Mouse (Mus musculus) embryonic facial prominence, embryonic 13.5 days (tissue): ENCODE data around the gene Ggt6. TPM values are rescaled to one million over a fixed set of nuclear protein-coding genes. Genes with fewer than 3 reads are reported as not detected.

ENCODE experiments used
- ATAC-seq: fragments of 200-750 bp; cut with Nextera tagmentation; 2 replicates; pipeline ENCODE4 v1.8.0; 2017; ENCODE audit warnings: low read depth; ENCODE audit not compliant: insufficient number of reproducible peaks, insufficient read depth, low FRiP score, low TSS enrichment
- H3K27ac ChIP-seq: fragments of 300-500 bp; sonication (generic); 2 replicates; pipeline ENCODE4 v1.5.1; 2015; ENCODE audit warnings: moderate library complexity, mild to moderate bottlenecking, inconsistent platforms
- H3K27me3 ChIP-seq: fragments of 300-500 bp; sonication (generic); 2 replicates; pipeline ENCODE4 v1.6.1; 2015; ENCODE audit warnings: mild to moderate bottlenecking, inconsistent platforms
- H3K36me3 ChIP-seq: fragments of 300-500 bp; sonication (generic); 2 replicates; pipeline ENCODE4 v1.6.1; 2015; ENCODE audit warnings: mild to moderate bottlenecking, inconsistent platforms
- H3K4me1 ChIP-seq: fragments of 300-500 bp; sonication (generic); 2 replicates; pipeline ENCODE4 v1.6.1; 2015; ENCODE audit warnings: inconsistent platforms
- H3K4me2 ChIP-seq: fragments of 300-500 bp; sonication (generic); 2 replicates; pipeline ENCODE4 v1.6.1; 2015; ENCODE audit warnings: moderate library complexity, mild to moderate bottlenecking, inconsistent platforms
- H3K4me3 ChIP-seq: fragments of 300-500 bp; sonication (generic); 2 replicates; pipeline ENCODE4 v1.5.1; 2015; ENCODE audit warnings: mild to moderate bottlenecking, inconsistent platforms
- H3K9ac ChIP-seq: fragments of 300-500 bp; sonication (generic); 2 replicates; pipeline ENCODE4 v1.6.1; 2015; ENCODE audit warnings: mild to moderate bottlenecking, inconsistent platforms
- H3K9me3 ChIP-seq: fragments of 300-500 bp; sonication (generic); 2 replicates; pipeline ENCODE4 v1.6.1; 2016; ENCODE audit warnings: inconsistent platforms
- WGBS: fragments of 180-500 bp; shearing (Covaris S2); methylation state at CpG from one replicate; pipeline ENCODE4 v1.1.7; 2015; ENCODE audit warnings: mixed read lengths; 5-methylcytosine and 5-hydroxymethylcytosine counted together
- polyA plus RNA-seq: library from polyadenylated mRNA; unstranded; fragments of >200 nt; fragmentation: Nextera tagmentation; extraction: Ambion mirVana; gene quantifications from 2 replicates; pipeline ENCODE4 v1.2.1, GENCODE M21; 2015

Gene Ggt6
- polyA plus RNA-seq, 1 experiment from 2014 or later = 1.3 TPM

- WGBS = under 1% methylated on average over 84 of the region's 86 CpGs
- peaks cover 29% of the 10 kb centered on the region for H3K4me1 ChIP-seq
Observed at GRCm38 (mm10) chr11:72411093-72411921, 24.0 kb upstream of the Ggt6 start, which contains the start of gene Smtnl2. Gene Smtnl2 (minus strand): TSS chr11:72411713.

GRCm38 (mm10) chr11:72411945-72412344, 23.4 kb upstream of the Ggt6 start:
- WGBS = 33% methylated on average over 9 of the region's 9 CpGs

More at GRCm38 (mm10) chr11:72411093-72411921, 24.0 kb upstream of the Ggt6 start, which contains the start of gene Smtnl2:
- ATAC-seq = peak; percentile 83
- Histone ChIP-seq H3K4me3 (peak within 1 kb of the TSS; percentile 66), H3K27me3 (peaks cover 47% of the 10 kb centered on the region), H3K9me3 (no peaks in the 10 kb centered on the region), H3K4me2 (peak within 1 kb of the TSS; percentile 99), H3K36me3 (no peaks in the 10 kb centered on the region), H3K27ac (0 out of 2 replicates have a peak within 1 kb of the TSS, but pooled peaks have one; percentile 48), H3K9ac (peak within 1 kb of the TSS; percentile 73)

GRCm38 (mm10) chr11:72413016-72413415, 22.3 kb upstream of the Ggt6 start:
- Histone ChIP-seq H3K36me3 (no peaks in the 10 kb centered on the region), H3K9ac (no peak overlapping the region), H3K4me1 (peaks cover 29% of the 10 kb centered on the region), H3K9me3 (no peaks in the 10 kb centered on the region), H3K4me2 (no peak overlapping the region), H3K27ac (no peak overlapping the region), H3K27me3 (peaks cover 43% of the 10 kb centered on the region), H3K4me3 (no peak overlapping the region)
- WGBS = 72% methylated on average over 7 of the region's 7 CpGs
- no peak for ATAC-seq

More at GRCm38 (mm10) chr11:72411945-72412344, 23.4 kb upstream of the Ggt6 start:
- ATAC-seq = no peak
- no peak overlapping the region for H3K27ac ChIP-seq
- H3K27me3 ChIP-seq = peaks cover 47% of the 10 kb centered on the region
- H3K4me2 ChIP-seq = peak overlapping the region; percentile 99
- H3K4me3 ChIP-seq = peak overlapping the region; percentile 66
- peaks cover 25% of the 10 kb centered on the region for H3K4me1 ChIP-seq
- no peaks in the 10 kb centered on the region for H3K36me3 ChIP-seq
- H3K9ac ChIP-seq = peak overlapping the region; percentile 73
- no peaks in the 10 kb centered on the region for H3K9me3 ChIP-seq

- Histone ChIP-seq H3K4me3 (no peak overlapping the region), H3K9me3 (no peaks in the 10 kb centered on the region), H3K27me3 (peaks cover 36% of the 10 kb centered on the region), H3K36me3 (no peaks in the 10 kb centered on the region), H3K4me1 (peaks cover 29% of the 10 kb centered on the region), H3K4me2 (no peak overlapping the region), H3K27ac (no peak overlapping the region), H3K9ac (no peak overlapping the region)
- 74% methylated on average over 5 of the region's 5 CpGs for WGBS
- ATAC-seq = no peak
Observed at GRCm38 (mm10) chr11:72413601-72414190, 21.6 kb upstream of the Ggt6 start.

GRCm38 (mm10) chr11:72415155-72415554, 20.2 kb upstream of the Ggt6 start:
- H3K4me1 ChIP-seq = peaks cover 24% of the 10 kb centered on the region
- H3K9me3 ChIP-seq = no peaks in the 10 kb centered on the region
- no peaks in the 10 kb centered on the region for H3K36me3 ChIP-seq
- ATAC-seq = no peak
- H3K4me3 ChIP-seq = no peak overlapping the region
- peaks cover 22% of the 10 kb centered on the region for H3K27me3 ChIP-seq
- H3K9ac ChIP-seq = no peak overlapping the region
- no peak overlapping the region for H3K27ac ChIP-seq
- H3K4me2 ChIP-seq = no peak overlapping the region
- WGBS = 78% methylated on average over 8 of the region's 8 CpGs

- Histone ChIP-seq H3K36me3 (no peaks in the 10 kb centered on the region), H3K9ac (no peak overlapping the region), H3K27ac (no peak overlapping the region), H3K27me3 (peaks cover 10% of the 10 kb centered on the region; the same call in 1 of the 2 replicates), H3K4me3 (no peak overlapping the region), H3K4me2 (no peak overlapping the region), H3K9me3 (no peaks in the 10 kb centered on the region), H3K4me1 (peaks cover 10% of the 10 kb centered on the region)
- 96% methylated on average over 5 of the region's 5 CpGs for WGBS
- ATAC-seq = no peak
Observed at GRCm38 (mm10) chr11:72416666-72417065, 18.7 kb upstream of the Ggt6 start.

- no peak overlapping the region for H3K9ac ChIP-seq
- no peak for ATAC-seq
- no peaks in the 10 kb centered on the region for H3K36me3 ChIP-seq
- no peaks in the 10 kb centered on the region for H3K9me3 ChIP-seq
- no peak overlapping the region for H3K4me2 ChIP-seq
- H3K4me3 ChIP-seq = no peak overlapping the region
- 14% methylated on average over 4 of the region's 4 CpGs for WGBS
- no peak overlapping the region for H3K27ac ChIP-seq
- 0 out of 2 replicates have a peak, but pooled peaks cover 5% of the 10 kb centered on the region for H3K27me3 ChIP-seq
- peaks cover 7% of the 10 kb centered on the region; the same call in 1 of the 2 replicates for H3K4me1 ChIP-seq
Observed at GRCm38 (mm10) chr11:72417376-72417775, 17.9 kb upstream of the Ggt6 start.

- WGBS = 43% methylated on average over 8 of the region's 8 CpGs
- no peak overlapping the region for H3K27ac ChIP-seq
- no peak overlapping the region for H3K4me2 ChIP-seq
Observed at GRCm38 (mm10) chr11:72418227-72418626, 17.1 kb upstream of the Ggt6 start.

GRCm38 (mm10) chr11:72419006-72419405, 16.3 kb upstream of the Ggt6 start:
- ATAC-seq = no peak
- no peaks in the 10 kb centered on the region for H3K36me3 ChIP-seq
- H3K9ac ChIP-seq = no peak overlapping the region
- H3K27me3 ChIP-seq = 0 out of 2 replicates have a peak, but pooled peaks cover 5% of the 10 kb centered on the region
- no peak overlapping the region for H3K27ac ChIP-seq
- no peak overlapping the region for H3K4me2 ChIP-seq
- H3K4me3 ChIP-seq = no peak overlapping the region
- peaks cover 7% of the 10 kb centered on the region; the same call in 1 of the 2 replicates for H3K4me1 ChIP-seq
- no peaks in the 10 kb centered on the region for H3K9me3 ChIP-seq
- WGBS = 82% methylated on average over 6 of the region's 6 CpGs

More at GRCm38 (mm10) chr11:72418227-72418626, 17.1 kb upstream of the Ggt6 start:
- Histone ChIP-seq H3K27me3 (0 out of 2 replicates have a peak, but pooled peaks cover 5% of the 10 kb centered on the region), H3K4me1 (peaks cover 7% of the 10 kb centered on the region; the same call in 1 of the 2 replicates), H3K4me3 (no peak overlapping the region), H3K9me3 (no peaks in the 10 kb centered on the region), H3K9ac (no peak overlapping the region), H3K36me3 (no peaks in the 10 kb centered on the region)
- no peak for ATAC-seq

GRCm38 (mm10) chr11:72420460-72421122, 14.7 kb upstream of the Ggt6 start:
- Histone ChIP-seq H3K4me2 (no peak overlapping the region), H3K36me3 (no peaks in the 10 kb centered on the region), H3K9me3 (no peaks in the 10 kb centered on the region), H3K27ac (no peak overlapping the region), H3K9ac (no peak overlapping the region), H3K4me3 (no peak overlapping the region), H3K27me3 (no peaks in the 10 kb centered on the region), H3K4me1 (peaks cover 7% of the 10 kb centered on the region; the same call in 1 of the 2 replicates)
- WGBS = 81% methylated on average over 6 of the region's 6 CpGs
- ATAC-seq = no peak

GRCm38 (mm10) chr11:72421518-72422278, 13.6 kb upstream of the Ggt6 start:
- H3K9ac ChIP-seq = no peak overlapping the region
- H3K36me3 ChIP-seq = no peaks in the 10 kb centered on the region
- WGBS = 87% methylated on average over 11 of the region's 11 CpGs
- H3K9me3 ChIP-seq = no peaks in the 10 kb centered on the region
- H3K4me3 ChIP-seq = no peak overlapping the region
- H3K4me1 ChIP-seq = peaks cover 7% of the 10 kb centered on the region; the same call in 1 of the 2 replicates
- H3K27ac ChIP-seq = no peak overlapping the region
- no peak for ATAC-seq
- H3K4me2 ChIP-seq = no peak overlapping the region
- H3K27me3 ChIP-seq = no peaks in the 10 kb centered on the region
